Mouse (Mus musculus) cerebellum, adult 8-10 months (tissue): ENCODE results near the gene Vezt.

Experiments used
- DNase-seq: peaks from one replicate; pipeline ENCODE4 v3.0.0; 2022

Vezt gene

GRCm38 (mm10) chr10:94035658-94036374 lies at the start of gene Vezt, which contains the start of gene Fgd6:
Vezt (minus strand) TSS chr10:94035817.
Fgd6 (plus strand) TSS chr10:94036001.
- peak; percentile 99 for DNase-seq

GRCm38 (mm10) chr10:94082040-94082734 lies 46.6 kb upstream of the Vezt start:
- no peak for DNase-seq

- DNase-seq: no peak
These were observed 45.1 kb upstream of the Vezt start for GRCm38 (mm10) chr10:94080740-94081139.

- no peak for DNase-seq
These were observed 41.6 kb upstream of the Vezt start for GRCm38 (mm10) chr10:94076966-94077825.

- no peak for DNase-seq
These were observed 37.4 kb upstream of the Vezt start for GRCm38 (mm10) chr10:94072916-94073465.

- no peak for DNase-seq
These were observed 36.8 kb upstream of the Vezt start for GRCm38 (mm10) chr10:94072261-94072915.

- DNase-seq: no peak
These were observed 36.0 kb upstream of the Vezt start for GRCm38 (mm10) chr10:94071641-94072040.

GRCm38 (mm10) chr10:94068701-94069100 lies 33.1 kb upstream of the Vezt start:
- DNase-seq: peak; percentile 23

GRCm38 (mm10) chr10:94066896-94067295 lies 31.3 kb upstream of the Vezt start:
- no peak for DNase-seq

- no peak for DNase-seq
These were observed 26.7 kb upstream of the Vezt start for GRCm38 (mm10) chr10:94062357-94062756.

GRCm38 (mm10) chr10:94060190-94060589 lies 24.6 kb upstream of the Vezt start:
- no peak for DNase-seq

- DNase-seq: no peak
These were observed 24.0 kb upstream of the Vezt start for GRCm38 (mm10) chr10:94059618-94060055.

GRCm38 (mm10) chr10:94056487-94056886 lies 20.9 kb upstream of the Vezt start:
- no peak for DNase-seq

- DNase-seq: no peak
These were observed 15.1 kb upstream of the Vezt start for GRCm38 (mm10) chr10:94050736-94051135.

- no peak for DNase-seq
These were observed 13.5 kb upstream of the Vezt start for GRCm38 (mm10) chr10:94049121-94049520.

GRCm38 (mm10) chr10:94047845-94048559 lies 12.4 kb upstream of the Vezt start:
- no peak for DNase-seq

GRCm38 (mm10) chr10:94047024-94047423 lies 11.4 kb upstream of the Vezt start:
- DNase-seq: no peak

GRCm38 (mm10) chr10:94045301-94045700 lies 9.7 kb upstream of the Vezt start:
- DNase-seq: no peak

GRCm38 (mm10) chr10:94043908-94044307 lies 8.3 kb upstream of the Vezt start:
- no peak for DNase-seq

- no peak for DNase-seq
These were observed 3.0 kb upstream of the Vezt start for GRCm38 (mm10) chr10:94038366-94039260.

- DNase-seq: no peak
These were observed 2.0 kb upstream of the Vezt start for GRCm38 (mm10) chr10:94037596-94037995.
